ENCODE assay signal across 16 mouse cellular contexts in genomic region chr7:28359854-28360253, GRCm38 (mm10). TPM values are rescaled to one million over a fixed set of nuclear protein-coding genes. Genes with fewer than 3 reads are reported as not detected.
DNase-seq lines count a peak whose midpoint lies in the region; TF ChIP-seq lines count a peak whose summit lies in the region.
"Had no signal": no experiment of that assay in that cellular context is flagged by ENCODE, and none has a peak within 500 bp of the region (broad histone marks: within the 10 kb centered on the region; RNA-seq: fewer than 3 reads in every experiment).

No protein-coding gene starts in this region.

- no peak for TF ChIP-seq CTCF in layer of hippocampus, adult 2 months (conservative IDR thresholded peaks at IDR 0.05)

- DNase-seq in heart, adult 11 months = peak; percentile 93
- no peak for DNase-seq in heart, adult 8-10 months (ENCODE audit: low spot score)
- DNase-seq in layer of hippocampus, adult 2 months (ENCODE audit: low spot score in 2 of 2) = no peak
- no peak for DNase-seq in layer of hippocampus, adult 18-20 months (ENCODE audit: low spot score in 2 of 2)
- DNase-seq in testis, postnatal 10 days (ENCODE audit: low spot score) = peak; percentile 77
- no peak for DNase-seq in testis, postnatal 14 days (ENCODE audit: low spot score)
- DNase-seq: adrenal gland, adult 2 months; adrenal gland, postnatal 25 days; cerebellum, adult 18-20 months; cerebellum, postnatal 10 days; forebrain, postnatal 0 days; gastrocnemius, postnatal 36 days; heart, adult 18-20 months; heart, postnatal 36 days had no signal

- no peak overlapping the region for H3K4me3 ChIP-seq in layer of hippocampus, adult 2 months
- H3K4me3 ChIP-seq: embryonic facial prominence, embryonic 10.5 days; hindbrain, embryonic 15.5 days had no signal

- 0 out of 2 replicates have a peak overlapping the region, but pooled peaks have one; percentile 3 for H3K27ac ChIP-seq in layer of hippocampus, adult 2 months
- H3K27ac ChIP-seq: embryonic facial prominence, embryonic 10.5 days; hindbrain, embryonic 15.5 days had no signal

RNA-seq across cellular contexts. Expression of gene Rps16, which starts 9.4 kb away (rescaled TPM):
- total RNA-seq in heart, adult 8-10 months (2022) = 100 to 1,000 TPM; 472 to 574 (median 541) TPM
- 100 to 1,000 TPM; 490 to 496 TPM for total RNA-seq in layer of hippocampus, adult 2 months (2021)
- total RNA-seq in layer of hippocampus, adult 18-20 months (2021) = 100 to 1,000 TPM; 481 to 546 TPM

RNA-seq across cellular contexts. Expression of gene Plekhg2, which starts 12.5 kb away (rescaled TPM):
- total RNA-seq in heart, adult 8-10 months (2022) = 10 to 100 TPM in 3 of 4 experiments, 1 to 10 TPM in 1; 8.9 to 13.2 (median 11.2) TPM
- total RNA-seq in layer of hippocampus, adult 2 months (2021) = 1 to 10 TPM; 5.9 to 6.8 TPM
- 1 to 10 TPM; 4.8 to 5.1 TPM for total RNA-seq in layer of hippocampus, adult 18-20 months (2021)

RNA-seq across cellular contexts. Expression of gene Zfp36, which starts 20.2 kb away (rescaled TPM):
- total RNA-seq in heart, adult 8-10 months (2022) = 10 to 100 TPM; 12.2 to 40.6 (median 16.5) TPM
- total RNA-seq in layer of hippocampus, adult 2 months (2021) = 1 to 10 TPM; 2.0 to 3.2 TPM
- 1 to 10 TPM; 3.5 to 3.7 TPM for total RNA-seq in layer of hippocampus, adult 18-20 months (2021)

RNA-seq across cellular contexts. Expression of gene Supt5, which starts 21.3 kb away (rescaled TPM):
- total RNA-seq in heart, adult 8-10 months (2022) = 10 to 100 TPM; 56.0 to 63.2 (median 57.6) TPM
- 100 to 1,000 TPM; 117 to 123 TPM for total RNA-seq in layer of hippocampus, adult 2 months (2021)
- total RNA-seq in layer of hippocampus, adult 18-20 months (2021) = 100 to 1,000 TPM; 116 to 119 TPM

RNA-seq across cellular contexts. Expression of gene Med29, which starts 32.7 kb away (rescaled TPM):
- 10 to 100 TPM; 19.5 to 24.0 (median 22.2) TPM for total RNA-seq in heart, adult 8-10 months (2022)
- 10 to 100 TPM; 17.7 to 18.7 TPM for total RNA-seq in layer of hippocampus, adult 2 months (2021)
- total RNA-seq in layer of hippocampus, adult 18-20 months (2021) = 10 to 100 TPM; 21.4 to 22.1 TPM

Comparison
In these comparisons a context has a peak if more than half of its experiments do, and no peak if none do; other contexts are left out.
1. DNase-seq: peak in heart, adult 11 months (single experiment) and testis, postnatal 10 days (single experiment); none in heart, adult 8-10 months (single experiment), layer of hippocampus, adult 2 months (0 of 2), layer of hippocampus, adult 18-20 months (0 of 2) and testis, postnatal 14 days (single experiment).